Mouse (Mus musculus) gastrocnemius, postnatal 14 days (tissue): ENCODE data around the gene Hist1h2af. TPM values are rescaled to one million over a fixed set of nuclear protein-coding genes. Genes with fewer than 3 reads are reported as not detected.
"Not testable (repeated sequence)": the region's sequence is repeated elsewhere in the genome, so short reads cannot be mapped to it uniquely, and the experiment has no call there.

Experiments
- DNase-seq: peaks from one replicate; pipeline ENCODE4 v3.0.0; 2021; ENCODE audit warnings: mixed read lengths
- intact Hi-C: fragments of 180-260 bp; cut with DNase I; formaldehyde crosslinking; loops from one replicate; pipeline ENCODE4 v1.15.1; 2025; ENCODE audit warnings: low total_unique reads
- total RNA-seq, 2 experiments: library from RNA; stranded (reverse); gene quantifications; 2 replicates each; pipeline ENCODE4 v1.2.3; 2021

The Hist1h2af gene
- total RNA-seq, 2 experiments from 2014 or later: 61.2 to 77.1 TPM

DNA sequence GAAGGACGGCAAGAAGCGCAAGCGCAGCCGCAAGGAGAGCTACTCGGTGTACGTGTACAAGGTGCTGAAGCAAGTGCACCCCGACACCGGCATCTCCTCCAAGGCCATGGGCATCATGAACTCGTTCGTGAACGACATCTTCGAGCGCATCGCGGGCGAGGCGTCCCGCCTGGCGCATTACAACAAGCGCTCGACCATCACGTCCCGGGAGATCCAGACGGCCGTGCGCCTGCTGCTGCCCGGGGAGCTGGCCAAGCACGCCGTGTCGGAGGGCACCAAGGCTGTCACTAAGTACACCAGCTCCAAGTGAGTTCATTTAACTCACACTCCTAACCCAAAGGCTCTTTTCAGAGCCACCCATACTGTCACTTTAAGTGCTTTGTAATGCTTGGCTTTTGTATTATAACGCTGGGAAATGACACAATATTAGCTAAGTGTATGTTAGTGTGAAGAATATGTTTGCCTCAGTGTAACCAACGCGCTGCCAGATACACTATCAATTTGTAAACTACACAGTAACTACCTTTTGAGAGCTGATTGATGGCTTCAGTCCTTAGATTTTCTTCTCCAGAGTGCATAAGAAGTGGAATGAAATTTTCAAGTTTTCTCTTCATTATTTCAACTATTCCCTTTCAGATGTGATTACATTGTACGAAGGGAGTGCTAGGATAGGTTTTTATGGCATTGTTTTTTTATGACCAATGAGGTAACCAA, 38.0 kb downstream of the Hist1h2af start:
- intact Hi-C loops: not testable (repeated sequence)

DNA sequence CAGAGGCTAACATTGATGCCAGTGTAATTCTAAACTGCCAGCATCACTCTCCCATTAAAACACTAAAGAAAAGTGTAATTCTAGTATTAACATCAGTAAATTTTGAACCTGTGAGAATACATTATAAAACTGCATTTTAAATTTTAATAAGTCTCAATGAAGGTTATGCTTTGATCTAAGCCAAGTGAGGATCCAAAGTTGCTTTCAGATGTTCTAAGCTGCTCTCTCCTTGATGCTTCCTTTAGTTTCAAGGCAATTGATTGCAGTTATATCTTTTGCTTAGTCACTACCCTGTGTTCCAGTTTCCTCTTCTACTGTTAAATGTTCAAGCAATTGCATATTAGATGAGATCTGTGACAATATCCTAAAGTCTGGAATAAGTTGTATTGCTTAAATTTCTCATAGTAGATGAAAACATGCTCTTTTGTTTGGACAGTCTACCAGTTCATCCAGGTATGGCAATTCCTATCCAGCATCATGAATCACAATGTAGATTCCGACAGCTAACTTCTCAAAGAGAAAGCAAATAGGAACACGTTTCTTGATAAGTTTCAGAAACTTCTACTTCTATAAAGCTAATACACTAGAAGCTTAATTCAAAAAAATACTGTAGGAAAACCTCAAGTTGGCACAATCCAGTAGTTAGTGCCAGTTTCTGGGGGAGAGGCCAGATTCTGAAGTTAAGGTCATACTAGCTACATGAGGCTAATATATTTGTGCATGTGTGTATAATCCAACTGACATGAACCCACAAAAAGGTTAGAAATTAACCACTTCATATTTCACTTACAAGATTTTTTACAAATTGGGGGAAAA, 38.7 kb downstream of the Hist1h2af start:
- DNase-seq: no peak
- intact Hi-C loops: no loop called here

More for the DNA sequence above, 38.0 kb downstream of the Hist1h2af start:
- not testable (repeated sequence) for DNase-seq

- intact Hi-C loops, DNase-seq: not testable (repeated sequence)
Measured at GRCm38 (mm10) chr13:23573034-23573897, 39.6 kb downstream of the Hist1h2af start.

DNA sequence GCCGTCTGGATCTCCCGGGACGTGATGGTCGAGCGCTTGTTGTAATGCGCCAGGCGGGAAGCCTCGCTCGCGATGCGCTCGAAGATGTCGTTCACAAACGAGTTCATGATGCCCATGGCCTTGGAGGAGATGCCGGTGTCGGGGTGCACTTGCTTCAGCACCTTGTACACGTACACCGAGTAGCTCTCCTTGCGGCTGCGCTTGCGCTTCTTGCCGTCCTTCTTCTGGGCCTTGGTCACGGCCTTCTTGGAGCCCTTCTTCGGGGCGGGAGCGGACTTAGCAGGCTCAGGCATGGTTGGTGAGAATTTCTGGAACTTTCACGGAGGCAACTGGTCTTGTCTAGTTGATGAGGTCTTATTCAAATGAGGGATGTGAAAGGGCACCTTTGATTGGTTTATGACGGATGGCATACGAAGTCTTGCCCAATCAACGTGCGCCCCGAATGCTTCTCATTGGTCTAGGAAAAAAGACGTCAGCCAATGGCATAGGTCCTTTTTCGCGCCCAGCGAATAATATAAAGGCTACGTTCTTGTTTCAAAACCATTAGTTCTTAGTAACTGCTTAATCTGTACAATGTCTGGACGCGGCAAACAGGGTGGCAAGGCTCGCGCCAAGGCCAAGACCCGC, 40.3 kb downstream of the Hist1h2af start, which contains the start of the genes Hist1h2bf and Hist1h2ad:
Gene Hist1h2bf (minus strand): TSS at position 299 of the 627 bp plus-strand sequence.
Gene Hist1h2ad (plus strand): TSS at position 484 of the 627 bp plus-strand sequence.
- DNase-seq: peak; percentile 86
- intact Hi-C loops: not testable (repeated sequence)

GRCm38 (mm10) chr13:23574546-23575170, 41.0 kb downstream of the Hist1h2af start:
- DNase-seq, intact Hi-C loops: not testable (repeated sequence)

- DNase-seq: no peak
- intact Hi-C loops: no loop called here
Measured at GRCm38 (mm10) chr13:23575271-23575851, 41.7 kb downstream of the Hist1h2af start, which contains the start of gene Hist1h3d. Gene Hist1h3d, plus strand, starts transcription at chr13:23575763.

DNA sequence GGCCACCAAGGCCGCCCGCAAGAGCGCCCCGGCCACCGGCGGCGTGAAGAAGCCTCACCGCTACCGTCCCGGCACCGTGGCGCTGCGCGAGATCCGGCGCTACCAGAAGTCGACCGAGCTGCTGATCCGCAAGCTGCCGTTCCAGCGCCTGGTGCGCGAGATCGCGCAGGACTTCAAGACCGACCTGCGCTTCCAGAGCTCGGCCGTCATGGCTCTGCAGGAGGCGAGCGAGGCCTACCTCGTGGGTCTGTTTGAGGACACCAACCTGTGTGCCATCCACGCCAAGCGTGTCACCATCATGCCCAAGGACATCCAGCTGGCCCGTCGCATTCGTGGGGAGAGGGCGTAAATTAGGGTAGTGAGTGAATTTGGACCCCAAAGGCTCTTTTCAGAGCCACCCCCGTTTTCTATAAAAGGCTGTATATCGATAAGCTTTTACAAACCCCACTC, 42.2 kb downstream of the Hist1h2af start:
- DNase-seq, intact Hi-C loops: not testable (repeated sequence)

- no peak for DNase-seq
- intact Hi-C loops: no loop called here
Measured at GRCm38 (mm10) chr13:23576351-23576881, 42.7 kb downstream of the Hist1h2af start.

DNA sequence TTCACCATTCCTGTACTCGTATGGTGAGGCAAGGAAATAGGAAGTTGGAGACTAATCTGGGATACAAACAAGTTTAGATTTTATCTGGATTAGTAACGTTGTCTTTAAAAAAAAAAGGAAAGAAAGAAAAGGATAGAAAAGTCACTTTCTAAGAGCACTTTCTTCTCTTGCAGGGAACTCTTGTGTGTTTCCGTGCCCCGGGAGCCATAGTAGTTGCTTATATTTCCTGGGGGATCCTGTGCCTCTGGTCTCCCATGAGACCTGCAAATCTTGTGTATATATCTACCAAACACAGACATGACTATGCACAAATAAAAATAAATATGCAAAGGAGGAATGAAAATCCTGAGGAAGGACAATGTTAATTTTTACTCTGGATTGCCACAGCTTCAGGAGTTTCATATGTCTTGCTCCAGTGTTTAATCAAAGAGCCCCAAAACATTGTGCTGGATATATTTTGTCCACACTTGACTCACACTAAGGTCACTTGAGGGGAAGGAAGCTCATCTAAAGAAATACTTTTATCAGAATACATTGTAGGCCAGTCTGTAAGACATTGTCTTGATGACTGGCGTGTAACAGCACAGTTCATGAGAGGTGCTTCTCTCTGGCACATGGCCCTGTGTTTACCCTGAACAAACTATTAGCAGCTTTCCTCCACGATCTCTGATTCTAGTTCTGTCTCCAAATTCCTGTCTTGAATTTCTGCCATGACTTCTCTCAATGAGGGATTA, 43.4 kb downstream of the Hist1h2af start:
- intact Hi-C loops: no loop called here

GRCm38 (mm10) chr13:23577835-23578234, 44.1 kb downstream of the Hist1h2af start:
- no peak for DNase-seq
- intact Hi-C loops: no loop called here

More for the DNA sequence above, 43.4 kb downstream of the Hist1h2af start:
- DNase-seq: no peak

DNA sequence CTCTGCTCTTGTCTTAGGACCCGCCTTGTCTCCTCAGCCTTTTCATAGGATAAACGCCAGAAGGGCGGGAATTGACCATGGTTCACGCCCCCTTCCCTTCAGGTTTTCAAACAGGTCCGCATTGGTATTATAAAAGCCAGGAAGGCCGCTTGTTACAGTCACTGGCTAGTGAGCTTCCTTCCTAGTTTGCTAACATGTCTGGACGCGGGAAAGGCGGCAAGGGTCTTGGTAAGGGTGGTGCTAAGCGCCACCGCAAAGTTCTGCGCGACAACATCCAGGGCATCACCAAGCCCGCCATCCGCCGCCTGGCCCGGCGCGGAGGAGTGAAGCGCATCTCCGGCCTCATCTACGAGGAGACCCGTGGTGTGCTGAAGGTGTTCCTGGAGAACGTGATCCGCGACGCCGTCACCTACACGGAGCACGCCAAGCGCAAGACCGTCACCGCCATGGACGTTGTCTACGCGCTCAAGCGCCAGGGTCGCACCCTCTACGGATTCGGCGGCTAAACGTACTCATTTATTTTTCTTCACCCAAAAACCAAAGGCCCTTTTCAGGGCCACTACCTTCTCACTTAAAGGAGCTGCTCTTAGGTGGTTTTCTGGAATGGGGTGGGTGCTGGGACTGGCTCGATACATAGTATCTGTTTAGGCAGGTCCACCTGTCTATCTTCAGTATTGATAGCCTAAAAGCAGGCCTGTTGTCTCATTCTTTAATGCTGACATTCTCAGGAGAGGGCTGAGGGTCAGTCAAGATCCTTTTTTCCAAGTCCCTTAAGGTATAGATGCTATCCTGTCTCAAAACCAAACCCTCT, 47.9 kb downstream of the Hist1h2af start, which contains the start of gene Hist1h4d:
Gene Hist1h4d (plus strand): TSS at position 191 of the 811 bp plus-strand sequence.
- peak; percentile 87 for DNase-seq
- intact Hi-C loops: no loop called here

GRCm38 (mm10) chr13:23582219-23583056, 48.7 kb downstream of the Hist1h2af start:
- intact Hi-C loops: no loop called here
- DNase-seq: no peak

GRCm38 (mm10) chr13:23583387-23584068, 49.8 kb downstream of the Hist1h2af start:
- no peak for DNase-seq
- intact Hi-C loops: no loop called here
